Mouse (Mus musculus) erythroblast, adult 5-6 weeks (primary cell): ENCODE measurements at regions not wholly inside any gene's neighbourhood (a gene's known extent, or its start where the extent isn't known, plus 50 kb on each side); places are given as distances from the start of the nearest gene placed in this dataset.

Experiments used
- ATAC-seq: replicated peaks from 2 replicates; pipeline ENCODE4 v1.8.0; 2016; ENCODE audit warnings: moderate number of reproducible peaks, mild to moderate bottlenecking, moderate TSS enrichment, inconsistent platforms; ENCODE audit not compliant: poor library complexity, low FRiP score, severe bottlenecking

DNA sequence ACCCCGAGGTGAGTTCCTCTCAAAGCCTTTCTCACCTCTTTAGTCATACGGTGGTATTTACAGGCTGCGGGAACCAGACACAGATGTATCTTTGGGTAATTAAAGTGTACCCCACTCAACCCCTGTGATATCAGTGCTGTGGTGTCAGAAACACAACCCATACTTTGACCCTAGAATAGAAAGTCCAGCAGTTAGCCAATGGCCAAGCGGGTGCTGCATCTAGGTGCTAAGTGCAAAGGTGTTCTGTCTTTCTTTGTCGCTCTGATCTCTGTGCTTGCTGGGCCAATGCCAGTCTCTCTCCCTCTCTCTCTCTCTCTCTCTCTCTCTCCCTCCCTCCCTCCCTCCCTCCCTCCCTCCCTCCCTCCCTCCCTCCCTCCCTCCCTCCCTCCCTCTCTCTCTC is 107.6 kb downstream of the Cxcl12 start:
- no peak for ATAC-seq

DNA sequence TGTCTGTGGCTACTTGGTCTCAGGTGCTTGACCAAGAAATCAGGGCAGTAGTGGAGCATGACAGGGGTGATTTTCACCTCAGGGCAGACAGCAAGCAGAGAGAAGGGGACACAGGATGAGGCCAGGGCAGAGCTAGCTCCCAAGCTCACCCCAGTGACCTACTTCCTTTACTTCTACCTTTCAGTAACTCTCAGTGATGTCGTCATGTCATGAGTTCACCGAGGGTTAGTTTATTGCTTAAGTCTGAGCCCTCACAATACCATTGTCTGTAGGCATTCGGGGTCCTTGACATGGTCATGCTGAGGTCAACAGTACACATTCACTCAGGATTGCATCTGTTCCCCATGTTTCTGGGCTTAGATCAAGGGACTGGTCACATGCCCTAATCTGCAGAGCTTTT is 108.5 kb downstream of the Cxcl12 start:
- no peak for ATAC-seq

DNA sequence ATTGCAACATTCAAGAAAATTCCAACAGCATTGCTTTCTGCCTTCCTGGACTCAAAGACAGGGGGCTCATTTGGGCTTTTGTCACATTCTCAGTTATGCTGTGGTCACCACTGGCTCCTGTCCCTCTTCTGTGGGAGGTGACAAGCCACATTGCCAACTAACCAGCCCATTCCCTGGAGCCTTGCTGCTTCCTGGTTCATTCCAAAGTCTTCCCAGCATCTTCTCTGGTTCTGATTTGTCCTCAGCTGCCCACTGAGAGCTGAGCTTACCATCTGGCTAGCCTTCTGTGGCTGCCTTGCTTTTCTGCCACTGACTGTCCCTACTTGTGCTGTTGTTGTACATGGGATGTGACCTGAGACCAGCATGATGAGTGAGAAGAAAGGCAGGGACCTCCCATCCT is 111.0 kb downstream of the Cxcl12 start:
- ATAC-seq = no peak

DNA sequence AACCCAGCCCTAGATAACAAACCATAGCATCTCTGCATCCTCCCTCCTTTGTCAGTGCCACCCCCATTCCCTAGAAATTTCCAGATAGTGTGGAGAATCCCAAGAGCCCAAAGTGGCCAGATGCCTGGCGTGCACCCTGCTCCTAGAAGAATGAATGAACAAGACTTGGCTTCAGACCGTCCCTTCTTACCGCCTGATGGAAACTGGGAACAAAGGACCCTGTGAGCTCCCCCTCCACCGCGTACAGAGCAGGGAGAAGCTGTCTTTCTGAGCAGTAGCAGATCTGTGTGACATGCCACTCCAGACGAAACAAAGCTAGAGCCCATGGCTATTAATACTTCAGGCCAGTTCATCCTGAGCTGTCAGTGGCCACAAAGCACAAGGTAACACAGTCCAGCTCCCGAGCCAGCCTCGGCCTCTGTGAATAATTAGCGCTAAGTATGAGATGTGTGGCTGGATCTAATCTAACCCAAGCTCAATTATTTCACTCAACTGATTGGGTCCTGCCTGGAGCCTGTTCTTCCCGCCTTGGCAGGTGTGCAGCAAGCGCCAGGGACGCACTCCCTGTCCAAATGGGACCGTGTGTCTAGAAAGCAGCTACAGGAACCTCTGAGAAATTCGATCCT is 111.6 kb downstream of the Cxcl12 start:
- no peak for ATAC-seq

GRCm38 (mm10) chr6:117280911-117281310 is 112.6 kb downstream of the Cxcl12 start:
- no peak for ATAC-seq

GRCm38 (mm10) chr6:117283616-117284015 is 115.3 kb downstream of the Cxcl12 start:
- ATAC-seq = no peak

- ATAC-seq = no peak
Observed at GRCm38 (mm10) chr6:117284376-117285106, 116.2 kb downstream of the Cxcl12 start.

GRCm38 (mm10) chr6:117287396-117287795 is 119.1 kb downstream of the Cxcl12 start:
- no peak for ATAC-seq

DNA sequence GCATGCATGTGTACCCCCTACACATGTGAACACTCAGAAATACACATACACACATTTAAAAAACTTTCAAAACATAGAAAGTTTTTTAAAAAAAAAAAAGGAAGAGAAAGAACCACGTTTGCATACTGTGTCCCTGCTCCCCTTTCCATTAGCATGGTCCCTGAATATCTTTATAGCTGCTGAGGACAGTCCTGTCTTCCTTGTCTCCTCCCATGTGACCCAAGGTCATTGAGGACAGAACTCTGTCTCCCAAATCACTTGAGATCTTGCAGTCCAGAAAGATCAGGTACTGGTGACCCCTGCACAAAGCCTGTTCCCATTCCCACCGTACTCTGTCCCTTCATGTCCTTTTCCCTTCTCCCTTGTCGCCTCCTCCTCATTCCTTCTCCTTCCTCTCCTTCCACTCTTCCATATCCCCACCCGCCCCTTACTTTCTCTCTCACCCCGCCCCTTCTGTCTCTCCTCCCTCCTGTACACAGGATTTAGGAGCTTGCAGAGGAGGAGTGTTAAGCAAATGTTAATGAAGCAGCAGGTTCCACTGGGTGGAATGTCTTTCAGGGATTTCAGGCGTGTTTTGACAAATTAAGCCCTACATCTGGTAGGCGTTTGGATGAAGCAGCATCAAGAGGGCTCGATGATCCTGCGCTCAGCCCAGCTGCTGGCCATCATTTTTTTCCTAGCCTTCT is 125.6 kb downstream of the Cxcl12 start:
- no peak for ATAC-seq

DNA sequence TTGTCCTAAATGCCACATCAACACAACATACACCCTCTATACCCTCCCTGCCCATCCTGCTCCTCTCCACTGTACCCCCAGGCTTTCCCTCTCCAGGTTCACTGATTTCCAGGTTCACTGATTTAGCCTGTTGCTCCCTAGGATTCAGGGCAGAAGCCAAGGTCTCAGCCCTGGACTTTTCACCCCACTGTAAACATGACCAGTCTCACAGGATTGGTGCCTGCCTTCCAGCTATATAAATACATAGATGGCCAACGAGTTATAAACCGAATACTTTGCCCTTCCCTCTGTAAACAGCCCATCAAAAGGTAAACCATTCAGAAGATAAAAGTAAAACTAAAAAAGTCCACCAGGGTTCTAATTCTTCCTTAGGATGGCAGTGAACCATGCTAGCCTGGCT is 129.6 kb downstream of the Cxcl12 start:
- ATAC-seq = no peak

DNA sequence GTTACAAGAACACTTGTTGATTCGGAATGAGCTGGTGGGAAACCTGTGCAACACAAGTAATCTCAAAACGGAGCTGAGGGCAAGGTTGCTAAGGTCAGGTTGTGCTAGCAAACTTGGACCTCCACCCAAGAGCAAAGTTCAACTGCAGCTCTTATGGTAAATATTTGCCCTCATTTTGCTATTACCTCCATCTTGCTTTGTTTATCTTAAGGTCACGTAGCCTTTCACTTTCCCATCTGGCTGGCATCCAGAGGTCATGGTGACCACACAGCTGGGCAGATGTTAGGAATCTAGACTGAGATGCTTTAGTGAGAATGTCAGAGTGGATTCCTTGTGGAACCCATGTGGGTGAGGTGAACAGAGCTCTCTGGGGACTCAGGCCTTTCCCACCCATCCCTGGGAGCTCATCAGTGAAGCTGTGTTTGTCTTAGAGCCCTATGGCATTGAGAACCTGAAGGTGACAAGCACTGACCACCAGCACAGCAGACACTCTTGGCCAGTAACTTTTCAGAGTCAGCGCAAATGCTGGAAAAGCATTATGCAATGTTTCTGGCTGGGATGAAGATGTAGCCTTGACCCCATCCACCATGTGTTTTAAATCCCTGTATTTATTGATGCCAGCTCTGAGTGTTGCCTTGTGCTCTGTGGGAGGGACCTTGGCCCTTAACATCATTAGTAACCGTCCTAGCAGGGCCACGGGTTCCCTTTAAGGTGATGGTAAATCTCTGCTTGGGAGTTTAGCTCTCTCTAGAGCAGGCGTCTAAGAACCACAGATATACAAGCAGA is 131.4 kb downstream of the Cxcl12 start:
- no peak for ATAC-seq

DNA sequence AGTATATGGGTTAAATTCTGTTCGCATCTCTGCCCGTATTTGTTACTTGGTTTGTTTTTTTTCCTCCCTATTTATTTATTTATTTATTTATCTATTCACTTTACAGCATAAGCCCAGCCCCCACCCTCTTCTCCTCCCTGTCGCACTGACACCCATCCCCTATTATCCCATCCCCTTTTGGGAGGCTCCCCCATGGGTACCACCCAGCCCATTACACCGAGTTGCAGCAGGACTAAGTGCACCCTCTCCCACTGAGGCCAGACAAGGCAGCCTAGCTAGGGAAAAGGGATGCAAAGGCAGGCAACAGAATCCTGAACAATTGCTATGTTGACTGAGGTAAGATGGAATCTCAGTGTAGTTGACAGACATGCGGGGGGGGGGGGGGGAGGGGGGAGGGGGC is 135.0 kb downstream of the Cxcl12 start:
- ATAC-seq = no peak

DNA sequence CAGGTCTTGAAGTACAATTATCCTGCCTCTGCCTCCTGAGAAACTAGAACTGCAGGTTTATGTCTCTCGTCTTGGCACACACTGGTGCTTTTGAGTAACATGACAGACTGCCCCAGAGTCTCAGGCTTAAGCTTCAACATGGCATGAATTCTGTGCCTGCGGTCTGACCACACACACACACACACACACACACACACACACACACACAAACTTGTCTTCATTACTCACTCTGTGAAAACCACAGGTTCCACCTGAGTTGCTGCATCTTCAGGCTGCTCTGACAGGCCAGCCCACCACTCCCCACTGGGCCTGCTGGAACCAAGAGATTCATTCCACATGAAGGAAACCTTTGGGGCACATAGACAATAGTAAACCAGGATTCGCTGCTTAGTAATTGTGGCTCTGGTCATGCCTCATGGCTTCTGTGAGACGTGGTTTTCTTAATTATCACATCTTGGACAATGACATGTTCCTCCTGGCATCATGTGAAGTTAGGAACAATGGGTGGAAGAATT is 137.5 kb downstream of the Cxcl12 start:
- ATAC-seq = no peak

DNA sequence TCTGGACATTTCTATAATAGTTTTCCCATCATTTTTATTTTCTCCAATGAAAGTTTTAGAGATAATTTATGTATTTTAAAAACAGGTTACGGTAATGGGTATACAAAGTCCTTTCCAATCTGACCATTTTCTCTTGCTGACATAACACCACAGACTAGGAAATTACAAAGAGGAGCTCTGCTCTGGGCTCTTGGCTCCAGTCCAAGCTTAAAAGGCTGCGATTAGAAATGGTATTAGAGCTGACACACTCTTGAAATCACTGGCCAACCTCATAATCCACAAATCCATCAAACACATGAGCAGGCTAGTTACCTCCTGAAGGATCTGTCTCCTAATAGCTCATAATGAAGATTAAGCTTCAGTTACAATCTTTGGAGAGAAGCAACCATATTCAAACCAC is 140.3 kb downstream of the Cxcl12 start:
- ATAC-seq = no peak

- ATAC-seq = no peak
Observed at GRCm38 (mm10) chr6:117312891-117313781, 144.8 kb downstream of the Cxcl12 start.

- ATAC-seq = no peak
Observed at GRCm38 (mm10) chr6:117313944-117314566, 145.7 kb downstream of the Cxcl12 start.

DNA sequence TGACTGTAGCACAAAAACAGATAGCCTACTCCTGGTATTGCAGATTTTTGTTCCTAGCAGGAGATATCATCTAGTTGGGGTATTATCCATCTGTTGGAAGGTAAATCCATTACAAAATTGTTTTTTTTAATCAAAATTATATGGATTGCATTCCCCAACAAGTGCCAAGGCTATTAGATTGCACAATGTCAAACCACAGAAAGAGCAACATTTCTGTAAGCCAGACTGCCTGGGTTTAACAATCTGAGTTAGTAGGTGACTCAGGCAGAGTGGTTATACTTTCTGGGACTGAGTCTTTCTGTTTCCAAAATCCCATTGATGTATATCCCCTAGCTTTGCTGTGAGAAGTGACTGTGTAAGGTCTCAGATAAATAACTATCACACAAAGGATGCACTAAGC is 155.0 kb downstream of the Cxcl12 start:
- no peak for ATAC-seq

- no peak for ATAC-seq
Observed at GRCm38 (mm10) chr6:117323850-117324249, 155.5 kb downstream of the Cxcl12 start.
